Mouse (Mus musculus): ENCODE data around the gene Clrn2. TPM values are rescaled to one million over a fixed set of nuclear protein-coding genes. Genes with fewer than 3 reads are reported as not detected.
"Not testable (repeated sequence)": the region's sequence is repeated elsewhere in the genome, so short reads cannot be mapped to it uniquely, and the experiment has no call there.

Gene Clrn2
- not detected in 2 replicates for polyA plus RNA-seq (2015; fragmentation: Nextera tagmentation; extraction: Ambion mirVana)

GRCm38 (mm10) chr5:45453451-45453850, at the start of gene Clrn2:
Clrn2 (plus strand) TSS chr5:45453751.
- no peaks in the 10 kb centered on the region for H3K9me3 ChIP-seq
- H3K9ac ChIP-seq: no peak within 1 kb of the TSS
- H3K4me1 ChIP-seq: peaks cover 9% of the 10 kb centered on the region
- H3K4me2 ChIP-seq: no peak within 1 kb of the TSS
- no peak within 1 kb of the TSS for H3K27ac ChIP-seq
- H3K4me3 ChIP-seq: no peak within 1 kb of the TSS
- no peaks in the 10 kb centered on the region for H3K27me3 ChIP-seq
- no peaks in the 10 kb centered on the region for H3K36me3 ChIP-seq
- 62% methylated on average over 6 of the region's 6 CpGs for whole genome bisulfite sequencing
- no peak for ATAC-seq (ENCODE audit: borderline replicate concordance, extremely low read depth, low FRiP score, low TSS enrichment)

GRCm38 (mm10) chr5:45406129-45406528, 47.4 kb upstream of the Clrn2 start:
- Histone ChIP-seq H3K27ac (no peak overlapping the region), H3K4me1 (0 out of 2 replicates have a peak, but pooled peaks cover 2% of the 10 kb centered on the region), H3K27me3 (no peaks in the 10 kb centered on the region), H3K4me2 (no peak overlapping the region), H3K36me3 (no peaks in the 10 kb centered on the region), H3K4me3 (no peak overlapping the region), H3K9ac (no peak overlapping the region), H3K9me3 (no peaks in the 10 kb centered on the region)
- 64% methylated on average over 2 of the region's 2 CpGs for WGBS
- ATAC-seq (ENCODE audit: borderline replicate concordance, extremely low read depth, low FRiP score, low TSS enrichment): no peak

DNA sequence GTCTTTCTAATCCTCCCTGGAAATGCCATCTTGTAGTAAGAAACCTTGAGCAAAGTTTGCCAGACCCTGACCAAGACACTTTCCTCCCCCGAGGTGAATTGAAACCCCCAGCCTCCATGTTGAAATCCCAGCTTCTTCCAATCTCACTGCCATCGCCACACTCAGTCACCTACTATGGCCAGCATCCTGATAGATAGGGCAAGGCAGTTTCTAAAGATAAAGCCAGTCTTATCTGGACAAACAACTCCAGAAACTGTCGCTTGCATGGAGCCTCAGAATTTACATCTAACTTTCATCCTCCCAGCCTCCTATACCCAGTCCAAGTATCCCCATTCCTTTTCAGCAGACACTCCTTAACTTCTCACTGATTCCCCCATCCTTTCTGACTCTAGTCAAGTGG, 37.1 kb upstream of the Clrn2 start:
- Histone ChIP-seq H3K36me3 (no peaks in the 10 kb centered on the region), H3K4me1 (no peaks in the 10 kb centered on the region), H3K4me3 (no peak overlapping the region), H3K27ac (no peak overlapping the region), H3K9ac (no peak overlapping the region), H3K27me3 (no peaks in the 10 kb centered on the region), H3K4me2 (no peak overlapping the region), H3K9me3 (no peaks in the 10 kb centered on the region)
- 74% methylated on average over 3 of the region's 3 CpGs for WGBS
- no peak for ATAC-seq (ENCODE audit: borderline replicate concordance, extremely low read depth, low FRiP score, low TSS enrichment)

DNA sequence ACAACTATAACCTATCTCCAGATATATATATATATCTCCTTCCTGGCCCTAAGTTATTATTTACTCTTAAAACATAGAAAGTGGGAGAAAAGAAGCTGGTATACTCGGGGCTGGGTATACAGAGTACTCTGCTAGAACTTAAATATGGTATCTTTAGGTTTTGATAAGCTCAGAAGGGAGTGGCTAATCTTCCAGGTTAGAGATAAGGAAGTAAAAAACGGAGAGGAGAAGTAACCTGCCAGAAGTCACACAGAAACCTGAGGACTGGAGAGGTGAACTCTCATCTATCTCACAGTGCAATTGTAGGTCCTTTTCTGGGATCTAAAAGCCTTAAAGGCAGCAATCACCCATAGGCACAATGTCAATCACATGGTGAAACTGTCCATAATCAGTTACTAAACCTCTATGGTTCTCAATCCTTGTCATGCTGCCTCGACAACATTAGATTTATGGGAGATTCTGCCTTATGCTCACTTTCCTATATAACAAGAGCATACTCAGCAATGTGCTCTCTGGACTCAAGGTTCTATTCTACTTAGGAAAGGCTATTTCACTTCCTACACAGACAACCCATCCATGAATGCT, 35.6 kb upstream of the Clrn2 start:
- Histone ChIP-seq H3K4me2 (no peak overlapping the region), H3K36me3 (no peaks in the 10 kb centered on the region), H3K27me3 (no peaks in the 10 kb centered on the region), H3K4me1 (no peaks in the 10 kb centered on the region), H3K9me3 (no peaks in the 10 kb centered on the region), H3K27ac (no peak overlapping the region), H3K9ac (no peak overlapping the region), H3K4me3 (no peak overlapping the region)
- no peak for ATAC-seq (ENCODE audit: borderline replicate concordance, extremely low read depth, low FRiP score, low TSS enrichment)
- WGBS: 53% methylated on average over 3 of the region's 3 CpGs

DNA sequence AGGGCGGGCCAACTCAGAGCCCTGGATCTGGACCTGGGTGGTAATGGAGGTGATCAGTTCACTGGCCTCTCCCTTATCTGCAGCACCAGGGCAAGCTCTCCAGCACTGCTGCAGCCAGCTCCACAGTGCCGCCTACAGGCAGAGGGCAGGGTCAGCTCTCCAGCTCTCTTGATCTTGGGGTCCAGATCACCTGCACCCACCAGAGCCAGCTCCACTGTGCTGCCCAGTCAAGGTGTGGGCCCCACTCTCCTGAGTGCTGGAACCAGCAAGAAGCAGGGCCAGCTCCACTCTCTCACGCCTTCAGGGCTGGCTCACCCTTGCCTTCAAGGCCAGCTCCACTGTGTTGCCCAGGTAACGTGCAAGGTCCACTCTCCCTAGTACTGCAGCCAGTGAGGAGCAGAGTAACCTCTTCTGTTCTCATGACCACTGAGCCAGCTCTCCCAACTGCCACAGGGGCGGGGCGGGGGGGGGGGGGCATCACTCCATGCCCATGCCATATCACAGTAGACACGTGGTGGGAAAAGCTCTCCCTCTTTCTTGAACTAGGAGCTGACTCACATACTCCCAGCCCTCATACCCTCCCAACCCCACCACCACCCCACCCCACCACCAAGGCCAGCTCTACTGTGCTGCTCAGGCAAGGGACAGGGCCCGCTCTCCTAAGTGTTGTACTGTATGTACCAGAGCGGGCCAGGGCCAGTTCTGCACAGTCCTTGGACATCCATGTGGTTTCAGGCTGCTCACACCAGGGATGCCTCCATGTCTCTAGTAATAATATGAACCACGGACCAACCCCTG, 33.5 kb upstream of the Clrn2 start:
- no peak overlapping the region for H3K27ac ChIP-seq
- no peak overlapping the region for H3K4me3 ChIP-seq
- H3K9me3 ChIP-seq: no peaks in the 10 kb centered on the region
- no peaks in the 10 kb centered on the region for H3K4me1 ChIP-seq
- no peaks in the 10 kb centered on the region for H3K36me3 ChIP-seq
- WGBS: 67% methylated on average over 10 of the region's 10 CpGs
- no peak overlapping the region for H3K9ac ChIP-seq
- no peak overlapping the region for H3K4me2 ChIP-seq
- ATAC-seq (ENCODE audit: borderline replicate concordance, extremely low read depth, low FRiP score, low TSS enrichment): 0 out of 2 replicates have a peak, but pooled peaks have one; percentile 48
- H3K27me3 ChIP-seq: no peaks in the 10 kb centered on the region

DNA sequence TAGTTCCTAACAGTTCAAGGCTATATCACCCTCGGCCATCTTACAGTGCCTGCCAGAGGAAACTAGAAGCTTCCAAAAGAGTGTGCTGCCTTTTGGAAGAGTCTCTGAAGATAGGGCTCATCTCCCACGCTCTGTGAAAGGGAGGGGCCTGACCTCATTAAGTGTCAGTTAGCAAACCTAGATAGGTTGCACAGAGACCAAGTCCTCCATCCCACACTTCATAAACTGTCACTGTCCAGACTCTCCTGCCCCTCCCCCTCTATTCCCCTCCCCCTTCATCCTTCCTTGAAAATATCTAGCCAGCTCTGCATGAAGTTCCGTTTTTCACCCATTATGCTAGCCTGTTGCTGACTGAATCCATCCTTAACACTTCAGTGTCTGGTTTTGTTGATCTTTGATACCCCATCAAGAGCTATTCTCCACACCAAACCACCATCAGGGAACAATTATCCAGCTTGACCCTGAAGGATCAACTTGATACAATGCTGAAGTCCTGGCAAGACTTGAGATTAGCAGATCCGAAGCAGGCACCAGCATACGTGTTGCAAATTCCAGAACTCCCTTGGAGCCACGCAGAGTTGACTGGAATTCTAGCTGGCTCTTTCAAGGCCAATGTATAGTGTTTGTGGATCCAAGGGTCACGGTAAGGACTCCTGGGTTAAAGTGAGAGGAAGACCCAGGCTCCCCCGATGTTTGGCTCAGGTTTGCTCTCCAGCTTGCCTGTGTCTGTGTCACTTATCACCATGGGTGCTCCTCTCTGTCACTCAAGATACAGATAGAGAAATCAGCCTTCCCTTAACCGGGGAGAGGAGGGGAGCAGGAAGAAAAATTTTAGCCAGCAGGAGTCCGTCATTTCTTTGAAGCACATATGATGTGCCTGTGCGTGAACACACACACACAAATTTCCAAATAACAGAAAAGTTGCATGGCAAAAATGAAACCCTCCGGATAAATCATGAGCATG, 31.4 kb upstream of the Clrn2 start:
- Histone ChIP-seq H3K4me3 (no peak overlapping the region), H3K4me2 (no peak overlapping the region), H3K4me1 (no peaks in the 10 kb centered on the region), H3K9ac (no peak overlapping the region), H3K27me3 (no peaks in the 10 kb centered on the region), H3K9me3 (no peaks in the 10 kb centered on the region), H3K27ac (no peak overlapping the region), H3K36me3 (no peaks in the 10 kb centered on the region)
- WGBS: 40% methylated on average over 12 of the region's 12 CpGs
- peak; percentile 43; the same call in 1 of the 2 replicates for ATAC-seq (ENCODE audit: borderline replicate concordance, extremely low read depth, low FRiP score, low TSS enrichment)

DNA sequence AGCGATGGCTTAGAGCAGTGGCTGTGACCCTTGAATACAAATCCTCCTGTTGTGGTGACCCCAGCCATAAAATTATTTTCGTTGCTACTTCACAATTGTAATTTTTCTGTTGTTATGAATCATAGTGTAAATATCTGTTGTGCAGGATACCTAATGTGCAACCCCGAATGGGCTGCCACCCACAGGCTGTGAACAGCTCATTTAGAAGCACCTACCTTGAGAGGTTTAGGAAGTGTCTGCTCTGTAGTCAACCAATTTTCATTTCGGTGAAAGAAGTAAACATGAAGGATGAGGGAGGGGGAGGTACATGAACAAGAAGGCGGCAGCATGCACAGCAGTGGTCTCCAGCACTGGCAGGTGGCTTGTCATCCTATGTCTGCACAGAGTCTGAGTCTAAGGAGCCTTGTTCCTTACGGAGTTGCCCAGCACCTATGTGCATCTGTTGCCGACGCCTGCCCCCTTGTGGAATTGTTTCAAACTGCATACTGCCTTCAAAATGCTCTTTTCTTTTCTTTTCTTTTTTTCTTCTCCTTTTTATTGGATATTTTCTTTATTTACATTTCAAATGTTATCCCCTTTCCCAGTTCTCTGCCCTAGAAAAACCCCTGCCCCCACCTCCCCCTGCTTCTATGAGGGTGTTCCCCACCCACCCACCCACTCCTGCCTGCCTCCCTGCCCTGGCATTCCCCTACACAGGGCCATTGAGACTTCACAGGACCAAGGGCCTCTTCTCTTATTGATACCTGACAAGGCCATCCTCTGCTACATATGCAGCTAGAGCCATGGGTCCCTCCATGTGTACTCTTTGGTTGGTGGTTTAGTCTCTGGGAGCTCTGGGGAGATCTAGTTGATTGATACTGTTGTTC, 29.3 kb upstream of the Clrn2 start:
- H3K27me3 ChIP-seq: no peaks in the 10 kb centered on the region
- H3K27ac ChIP-seq: no peak overlapping the region
- no peak for ATAC-seq (ENCODE audit: borderline replicate concordance, extremely low read depth, low FRiP score, low TSS enrichment)
- WGBS: 35% methylated on average over 8 of the region's 8 CpGs
- no peak overlapping the region for H3K4me2 ChIP-seq
- no peak overlapping the region for H3K9ac ChIP-seq
- H3K9me3 ChIP-seq: no peaks in the 10 kb centered on the region
- no peaks in the 10 kb centered on the region for H3K36me3 ChIP-seq
- H3K4me3 ChIP-seq: no peak overlapping the region
- no peaks in the 10 kb centered on the region for H3K4me1 ChIP-seq

- H3K4me1 ChIP-seq; H3K4me3 ChIP-seq; ATAC-seq (ENCODE audit: borderline replicate concordance, extremely low read depth, low FRiP score, low TSS enrichment); H3K27ac ChIP-seq; H3K4me2 ChIP-seq; H3K36me3 ChIP-seq; H3K27me3 ChIP-seq; H3K9ac ChIP-seq; H3K9me3 ChIP-seq: not testable (repeated sequence)
- 65% methylated on average over 1 of the region's 1 CpGs for WGBS
Measured at GRCm38 (mm10) chr5:45425771-45426170, 27.8 kb upstream of the Clrn2 start.

DNA sequence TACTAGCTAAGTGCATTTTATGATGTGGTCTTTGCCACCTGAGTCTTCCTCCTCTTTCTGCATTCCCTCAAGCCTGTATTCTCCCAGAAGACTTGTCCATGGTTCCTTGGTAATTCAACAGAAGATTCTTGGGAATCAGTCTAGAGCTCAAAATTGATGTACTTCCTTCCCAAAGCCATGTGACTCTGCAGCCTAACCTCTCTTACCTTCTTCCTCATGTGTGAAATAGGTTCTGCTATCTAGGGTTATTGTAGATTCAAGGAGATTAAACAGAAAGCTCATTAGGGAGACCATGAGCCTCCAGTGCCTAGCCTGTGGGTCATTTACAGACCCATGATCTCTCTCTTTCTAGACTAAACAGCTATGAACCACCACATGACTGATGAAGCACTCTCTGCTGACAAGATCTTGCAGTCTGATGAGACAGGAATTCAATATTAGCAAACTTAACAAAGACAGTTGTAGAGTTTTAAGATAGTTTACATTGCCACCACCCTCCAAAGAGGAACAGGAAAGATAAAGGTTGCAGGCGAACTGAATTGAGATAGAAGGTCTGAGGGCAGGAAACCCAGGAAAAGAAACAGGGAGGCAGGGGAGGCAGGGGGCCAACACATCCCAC, 27.0 kb upstream of the Clrn2 start:
- 41% methylated on average over 1 of the region's 1 CpGs for WGBS
- Histone ChIP-seq H3K4me3 (no peak overlapping the region), H3K4me1 (no peaks in the 10 kb centered on the region), H3K9ac (no peak overlapping the region), H3K36me3 (no peaks in the 10 kb centered on the region), H3K4me2 (no peak overlapping the region), H3K27ac (no peak overlapping the region), H3K27me3 (no peaks in the 10 kb centered on the region), H3K9me3 (no peaks in the 10 kb centered on the region)
- ATAC-seq (ENCODE audit: borderline replicate concordance, extremely low read depth, low FRiP score, low TSS enrichment): no peak

DNA sequence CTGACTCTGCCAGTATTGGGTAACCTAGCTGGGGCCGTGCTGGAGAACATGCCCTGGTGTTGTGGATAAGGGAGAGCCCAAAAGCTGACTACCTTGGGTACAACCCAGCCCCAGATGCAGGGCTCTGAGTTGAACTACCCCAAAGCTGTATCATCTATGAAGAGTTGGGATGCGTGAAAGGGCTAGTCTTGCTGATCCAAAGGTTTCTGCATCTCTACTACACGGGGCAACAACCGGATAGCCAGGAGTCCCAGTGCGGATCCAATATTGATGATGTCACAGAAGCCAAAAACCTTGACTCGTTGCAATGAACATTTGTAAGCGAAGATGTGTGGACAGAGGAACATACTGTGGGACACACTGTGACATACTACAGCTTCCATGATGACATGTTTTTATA, 25.7 kb upstream of the Clrn2 start:
- Histone ChIP-seq H3K4me1 (no peaks in the 10 kb centered on the region), H3K27ac (no peak overlapping the region), H3K4me3 (no peak overlapping the region), H3K9me3 (no peaks in the 10 kb centered on the region), H3K9ac (no peak overlapping the region), H3K4me2 (no peak overlapping the region), H3K27me3 (no peaks in the 10 kb centered on the region), H3K36me3 (no peaks in the 10 kb centered on the region; the same call in 1 of the 2 replicates)
- 89% methylated on average over 7 of the region's 7 CpGs for WGBS
- no peak for ATAC-seq (ENCODE audit: borderline replicate concordance, extremely low read depth, low FRiP score, low TSS enrichment)

All from lung, embryonic 15.5 days (tissue).